Mouse (Mus musculus): ENCODE measurements at regions not wholly inside any gene's neighbourhood (a gene's known extent, or its start where the extent isn't known, plus 50 kb on each side); places are given as distances from the start of the nearest gene placed in this dataset.
"Not testable (repeated sequence)": the region's sequence is repeated elsewhere in the genome, so short reads cannot be mapped to it uniquely, and the experiment has no call there.

DNA sequence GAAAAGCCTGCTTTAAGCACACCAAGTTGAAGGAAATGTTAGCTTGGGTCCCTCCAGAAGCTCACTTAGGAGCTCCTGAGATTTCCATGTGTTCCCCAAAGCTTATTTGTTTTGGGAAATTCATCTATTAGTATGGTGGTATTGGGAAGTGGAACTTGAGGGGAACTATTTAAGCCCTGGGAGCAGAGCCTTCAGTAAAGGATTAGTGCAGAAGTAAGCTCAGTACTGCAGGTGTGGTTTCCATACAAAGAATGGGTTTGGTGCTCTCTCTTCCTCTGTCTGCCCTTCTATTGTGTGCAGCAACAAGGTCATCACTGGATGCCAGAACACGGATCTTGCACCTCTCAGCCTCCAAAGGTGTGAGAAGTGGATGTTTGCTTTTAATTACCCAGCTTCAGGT is 57.2 kb downstream of the Foxa2 start:
- DNase-seq, result no peak

- no peak for DNase-seq
Observed at GRCm38 (mm10) chr2:147988586-147988985, 58.2 kb downstream of the Foxa2 start.

- no peak for DNase-seq
Observed at GRCm38 (mm10) chr2:147985261-147985575, 61.6 kb downstream of the Foxa2 start.

DNA sequence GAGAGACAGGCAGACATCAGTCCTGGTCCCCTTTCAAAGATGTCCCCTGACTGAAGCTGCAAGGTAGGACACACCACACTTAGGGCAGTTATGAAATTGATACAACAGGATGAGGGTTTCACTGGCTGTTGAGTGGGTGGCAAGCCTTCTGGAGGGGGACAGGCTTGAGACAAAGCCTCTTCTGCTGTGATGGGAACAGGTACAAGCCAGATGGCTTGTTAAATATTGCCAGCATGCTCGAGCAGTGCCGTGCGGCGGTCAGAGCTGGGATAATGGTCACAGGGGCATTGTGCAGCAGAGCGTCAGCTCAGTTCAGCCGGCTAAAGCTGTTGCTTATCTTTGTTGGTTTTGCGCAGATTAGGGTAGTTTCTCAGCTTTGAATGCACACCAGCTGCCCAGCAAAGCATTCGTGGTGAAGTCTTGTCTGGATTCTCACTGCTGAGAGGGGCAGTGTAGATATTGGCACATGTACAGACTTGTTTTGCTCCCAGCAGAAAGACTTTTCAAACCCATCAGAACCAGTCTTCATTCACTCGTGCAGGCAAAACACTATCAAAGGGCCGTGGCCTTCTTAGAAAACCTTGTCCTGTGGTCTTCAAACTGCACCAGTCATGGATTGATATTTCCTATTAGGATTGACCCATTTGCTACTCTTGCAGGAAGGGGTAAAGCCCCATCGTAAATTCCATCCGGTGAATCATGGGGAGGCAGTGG is 62.1 kb downstream of the Foxa2 start:
- DNase-seq, result peak; percentile 34

DNA sequence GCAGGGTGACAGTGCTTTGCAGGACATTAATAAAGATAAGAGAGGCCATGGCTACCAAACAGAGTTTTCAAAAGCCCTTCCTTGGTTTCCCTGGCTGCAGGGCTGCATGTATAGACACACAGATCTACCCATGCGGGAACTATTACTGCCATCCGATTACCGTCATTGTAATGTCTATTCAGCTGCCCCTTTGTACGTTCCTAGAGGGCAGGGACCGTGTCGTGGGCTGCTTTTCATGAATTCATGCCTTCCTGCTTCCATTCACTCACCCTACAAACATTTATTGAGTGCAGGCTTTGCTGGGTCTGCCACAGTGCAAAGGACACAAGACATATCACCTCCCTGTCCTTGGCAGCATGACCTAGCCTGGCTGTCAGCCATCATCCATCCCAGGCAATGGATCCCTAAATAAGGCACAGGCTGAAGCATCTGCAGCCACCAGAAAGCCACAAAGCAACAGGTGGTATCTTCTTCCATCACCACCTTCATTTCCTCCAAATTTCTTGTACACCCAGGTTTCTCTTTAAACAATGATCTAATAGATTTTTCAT is 65.8 kb downstream of the Foxa2 start:
- DNase-seq, result no peak

DNA sequence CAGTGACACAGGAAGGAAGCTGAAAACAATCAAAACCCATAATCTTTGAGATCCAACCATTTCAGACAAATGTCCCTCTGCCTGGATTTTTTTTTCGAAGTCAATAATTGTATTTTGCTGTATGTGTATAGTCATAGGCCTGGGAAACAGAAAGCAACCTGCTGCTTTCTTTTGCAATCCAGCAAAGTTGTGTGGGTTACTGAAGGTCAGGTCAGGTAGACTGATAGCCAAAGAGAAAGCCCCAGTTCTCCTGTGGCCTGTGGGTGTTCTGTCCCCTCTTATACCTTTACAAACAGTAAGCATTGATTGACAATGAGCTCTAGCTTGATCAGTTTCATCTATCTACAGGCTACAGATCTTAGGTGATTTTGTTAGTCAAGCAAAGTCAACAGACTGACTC is 66.4 kb downstream of the Foxa2 start:
- no peak for DNase-seq

- no peak for DNase-seq
Observed at GRCm38 (mm10) chr2:147979660-147980364, 67.0 kb downstream of the Foxa2 start.

GRCm38 (mm10) chr2:147979001-147979400 is 67.8 kb downstream of the Foxa2 start:
- no peak for DNase-seq

- no peak for DNase-seq
Observed at GRCm38 (mm10) chr2:147974776-147975175, 72.0 kb downstream of the Foxa2 start.

- peak; percentile 9 for DNase-seq
Observed at GRCm38 (mm10) chr2:147968671-147969070, 78.1 kb downstream of the Foxa2 start.

- no peak for DNase-seq
Observed at GRCm38 (mm10) chr2:147967829-147968529, 78.8 kb downstream of the Foxa2 start.

- DNase-seq, result not testable (repeated sequence)
Observed at GRCm38 (mm10) chr2:147963284-147963683, 83.5 kb downstream of the Foxa2 start.

DNA sequence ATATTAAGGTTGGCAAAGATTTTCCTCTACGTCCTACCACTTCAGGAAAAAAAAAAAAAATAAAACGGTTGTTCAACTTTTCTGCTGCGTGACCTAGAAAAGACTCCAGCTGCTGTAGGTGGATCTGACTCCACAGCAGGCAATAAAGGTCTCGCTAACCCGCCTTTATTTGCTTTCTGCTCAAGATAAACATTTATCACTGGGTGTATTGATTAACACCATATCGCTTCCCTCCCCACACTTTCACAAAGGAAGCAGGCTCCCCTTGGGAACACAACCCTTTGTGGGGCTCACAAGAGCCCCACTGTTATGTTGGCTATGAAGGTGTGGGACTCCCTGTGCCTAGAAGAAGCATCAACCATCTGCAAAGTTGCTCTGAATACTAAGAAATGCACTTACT is 85.1 kb downstream of the Foxa2 start:
- DNase-seq, result no peak

- DNase-seq, result no peak
Observed at GRCm38 (mm10) chr2:147954183-147954582, 92.6 kb downstream of the Foxa2 start.

GRCm38 (mm10) chr2:147951233-147951632 is 95.5 kb downstream of the Foxa2 start:
- DNase-seq, result no peak

DNA sequence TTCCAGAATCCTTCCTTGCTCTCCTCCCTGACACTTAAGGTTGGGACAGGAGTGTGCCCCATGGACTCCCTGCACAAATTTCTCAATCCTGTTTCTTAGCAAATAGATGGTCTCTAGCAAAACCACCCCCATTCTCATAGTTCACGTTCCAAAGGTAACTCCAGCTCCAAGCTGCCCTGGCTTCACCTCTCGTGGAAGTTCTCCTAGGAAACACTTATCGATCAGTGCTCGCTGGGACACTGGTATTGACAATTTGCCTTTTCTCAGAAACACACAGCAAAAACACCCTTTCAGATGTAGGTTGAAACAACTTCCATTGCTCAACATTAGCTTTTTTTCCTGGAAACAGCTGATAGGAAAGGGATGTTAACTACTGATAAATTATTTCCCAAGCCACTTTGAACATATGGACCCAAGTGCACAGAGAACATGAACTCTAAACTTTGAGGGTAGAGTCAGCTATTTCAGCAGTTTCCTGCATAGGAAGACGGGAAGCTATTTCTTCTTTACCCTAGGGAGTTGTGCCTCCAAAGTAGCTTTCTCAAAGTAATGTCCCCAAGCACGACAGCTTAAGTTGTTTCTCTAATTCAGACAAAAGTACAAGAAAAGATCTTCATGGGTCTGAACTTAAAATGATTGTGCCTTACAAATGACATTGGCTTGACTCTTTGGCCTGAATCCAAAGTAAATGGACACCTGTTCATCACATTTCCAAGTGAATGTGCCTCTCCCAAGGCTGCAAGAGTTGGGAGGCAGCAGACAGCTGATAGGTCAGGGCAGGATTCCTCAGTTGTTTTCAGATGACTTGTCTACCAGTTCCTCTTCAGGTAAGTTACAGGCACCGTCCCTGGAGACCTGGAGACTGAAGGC is 102.4 kb downstream of the Foxa2 start:
- DNase-seq, result no peak

- no peak for DNase-seq
Observed at GRCm38 (mm10) chr2:147942591-147942990, 104.2 kb downstream of the Foxa2 start.

DNA sequence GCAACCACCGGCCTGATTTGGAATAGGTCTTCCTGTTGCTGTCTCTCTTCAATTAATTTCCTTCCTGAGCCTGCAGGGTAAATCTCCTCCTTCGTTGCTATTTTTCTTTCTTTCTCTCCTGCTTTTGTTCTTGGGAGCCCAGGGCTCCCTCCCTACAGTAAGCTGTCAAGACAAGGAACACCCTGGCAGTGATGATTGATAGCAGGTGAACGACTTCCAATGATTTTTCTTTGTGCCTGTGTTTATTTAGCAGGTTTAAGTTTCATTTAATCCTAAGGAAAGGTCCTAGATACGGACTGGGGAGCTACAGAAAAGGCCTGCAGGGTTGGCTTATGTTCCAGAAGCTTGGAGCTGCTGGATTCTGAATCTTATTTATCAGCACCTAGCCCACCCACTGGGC is 105.5 kb downstream of the Foxa2 start:
- no peak for DNase-seq

DNA sequence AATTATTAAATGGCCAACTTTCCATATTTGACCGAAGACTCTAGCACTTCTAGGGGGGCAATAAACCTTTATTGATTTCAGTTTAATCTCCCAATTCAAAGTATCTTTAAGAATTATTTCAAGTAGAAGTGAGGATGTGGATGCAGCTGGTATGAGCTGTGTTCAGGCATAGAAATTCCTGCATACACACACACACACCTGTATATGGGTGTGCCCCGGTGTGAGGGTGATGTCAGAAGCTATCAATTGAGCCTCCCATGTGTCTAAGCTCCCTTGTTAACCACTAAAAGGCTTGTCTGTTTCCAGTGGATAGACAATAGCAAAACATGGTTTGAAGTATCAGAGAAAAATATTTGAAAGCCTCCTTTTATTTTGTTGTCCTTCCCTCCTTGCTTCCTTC is 114.3 kb downstream of the Foxa2 start:
- no peak for DNase-seq

GRCm38 (mm10) chr2:147929031-147929711 is 117.6 kb downstream of the Foxa2 start:
- DNase-seq, result no peak

DNA sequence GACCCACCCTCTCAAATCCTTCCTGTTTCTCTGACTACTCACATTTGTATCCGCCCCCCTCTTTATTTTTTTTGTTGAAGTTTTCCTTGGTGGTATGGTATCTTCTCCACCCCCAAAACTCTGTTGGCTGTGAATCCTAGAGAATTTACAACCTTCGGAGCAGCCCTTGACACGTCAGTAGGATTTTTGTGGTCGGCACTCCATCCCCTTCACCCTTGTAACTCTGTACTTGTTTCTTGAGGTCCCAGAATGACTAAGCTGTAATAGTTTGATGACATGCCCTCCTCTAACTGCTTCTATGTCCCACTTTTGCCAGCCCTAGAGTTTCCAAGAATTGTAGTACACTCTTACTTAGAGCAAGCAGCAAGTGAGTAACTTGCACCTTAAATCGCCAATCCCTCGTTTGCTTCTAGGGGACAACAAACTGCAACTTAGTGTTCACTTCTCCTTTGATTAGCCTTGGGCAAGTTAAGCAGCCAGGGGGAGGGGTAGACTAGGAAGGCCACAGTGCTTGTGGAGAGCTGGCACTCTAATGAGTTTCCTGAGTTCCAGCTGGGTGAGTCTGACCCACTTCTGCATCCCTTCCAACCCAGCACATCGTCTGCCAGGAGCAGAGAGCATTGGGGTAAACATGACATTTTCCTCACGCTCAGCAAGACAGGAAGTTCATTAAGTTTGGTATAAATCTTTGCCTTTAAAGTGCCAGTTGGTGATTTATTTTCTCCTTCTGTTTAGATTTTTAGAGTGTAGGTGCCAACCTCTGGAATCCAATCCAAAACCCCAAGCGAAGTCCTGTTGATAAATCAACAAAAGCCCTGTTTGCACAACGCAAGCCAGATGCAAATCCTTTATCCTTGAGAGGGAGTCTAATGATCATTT is 118.7 kb downstream of the Foxa2 start:
- DNase-seq, result peak; percentile 48

All from kidney, postnatal 10 days (tissue).